Mouse (Mus musculus) megakaryocyte, embryonic 14.5 days (primary cell): ENCODE data around the gene Prokr1. TPM values are rescaled to one million over a fixed set of nuclear protein-coding genes. Genes with fewer than 3 reads are reported as not detected.

Experiments used
- H3K27me3 ChIP-seq: replicated peaks from 2 replicates; pipeline ENCODE3; 2012; ENCODE audit warnings: inconsistent platforms
- H3K36me3 ChIP-seq: replicated peaks from 2 replicates; pipeline ENCODE3; 2012; ENCODE audit warnings: low read length, inconsistent platforms, mixed read lengths
- H3K4me1 ChIP-seq: 2 replicates; pipeline ENCODE4 v1.6.1; 2012; ENCODE audit warnings: inconsistent platforms
- H3K4me3 ChIP-seq: replicated peaks from 2 replicates; pipeline ENCODE3; 2012; ENCODE audit warnings: moderate library complexity, mild to moderate bottlenecking, inconsistent platforms
- H3K9me3 ChIP-seq: 2 replicates; pipeline ENCODE4 v1.6.1; 2012; ENCODE audit warnings: inconsistent platforms
- FLI1 ChIP-seq: IDR thresholded peaks from 2 replicates; pipeline ENCODE4 v1.6.1; 2012; ENCODE audit warnings: low read length, inconsistent platforms, mixed read lengths
- GATA1 ChIP-seq: IDR thresholded peaks from 3 replicates; pipeline ENCODE4 v1.6.1; 2012; ENCODE audit warnings: mixed read lengths, low read length, inconsistent platforms, borderline replicate concordance
- polyA plus RNA-seq: library from polyadenylated mRNA; stranded (reverse); fragments of >175 nt; gene quantifications from 2 replicates; pipeline ENCODE4 v1.2.3, GENCODE M21; 2012; ENCODE audit warnings: low replicate concordance; ENCODE audit not compliant: insufficient read depth

Gene Prokr1
- polyA plus RNA-seq, 1 experiment, result 1.1 TPM

- Histone ChIP-seq H3K4me3 (no peak overlapping the region), H3K27me3 (peaks cover 46% of the 10 kb centered on the region), H3K4me1 (peaks cover 25% of the 10 kb centered on the region), H3K36me3 (peaks cover 3% of the 10 kb centered on the region), H3K9me3 (peaks cover 36% of the 10 kb centered on the region)
- TF ChIP-seq GATA1, result no peak
Measured at GRCm38 (mm10) chr6:87545331-87546217, 45.0 kb downstream of the Prokr1 start.

GRCm38 (mm10) chr6:87542027-87542426 is 48.5 kb downstream of the Prokr1 start:
- Histone ChIP-seq H3K27me3 (peaks cover 77% of the 10 kb centered on the region), H3K9me3 (peaks cover 36% of the 10 kb centered on the region), H3K4me1 (peaks cover 21% of the 10 kb centered on the region), H3K4me3 (peak overlapping the region; percentile 85), H3K36me3 (peaks cover 3% of the 10 kb centered on the region)
- TF ChIP-seq FLI1 (no peak), GATA1 (0 out of 3 replicates have a peak, but pooled peaks have one; percentile 25)

- H3K9me3 ChIP-seq, result peaks cover 28% of the 10 kb centered on the region
- H3K36me3 ChIP-seq, result no peaks in the 10 kb centered on the region
- peak overlapping the region; percentile 69 for H3K4me3 ChIP-seq
- no peak for TF ChIP-seq GATA1
- TF ChIP-seq FLI1, result no peak
- peaks cover 25% of the 10 kb centered on the region for H3K4me1 ChIP-seq
- H3K27me3 ChIP-seq, result peaks cover 78% of the 10 kb centered on the region
Measured at GRCm38 (mm10) chr6:87541171-87541571, 49.4 kb downstream of the Prokr1 start.

GRCm38 (mm10) chr6:87538376-87539270 is 51.9 kb downstream of the Prokr1 start:
- H3K4me1 ChIP-seq, result peaks cover 48% of the 10 kb centered on the region
- TF ChIP-seq FLI1 (no peak), GATA1 (no peak)
- H3K27me3 ChIP-seq, result peaks cover 64% of the 10 kb centered on the region
- H3K4me3 ChIP-seq, result no peak overlapping the region
- no peaks in the 10 kb centered on the region for H3K36me3 ChIP-seq
- H3K9me3 ChIP-seq, result peaks cover 5% of the 10 kb centered on the region; the same call in 1 of the 2 replicates

GRCm38 (mm10) chr6:87537678-87538077 is 52.9 kb downstream of the Prokr1 start:
- H3K27me3 ChIP-seq, result peaks cover 55% of the 10 kb centered on the region

GRCm38 (mm10) chr6:87536270-87536669 is 54.3 kb downstream of the Prokr1 start:
- no peak for TF ChIP-seq GATA1
- no peak for TF ChIP-seq FLI1
- Histone ChIP-seq H3K4me3 (no peak overlapping the region), H3K36me3 (no peaks in the 10 kb centered on the region), H3K27me3 (peaks cover 45% of the 10 kb centered on the region), H3K9me3 (no peaks in the 10 kb centered on the region), H3K4me1 (peaks cover 59% of the 10 kb centered on the region)

More at GRCm38 (mm10) chr6:87537678-87538077, 52.9 kb downstream of the Prokr1 start:
- Histone ChIP-seq H3K4me3 (no peak overlapping the region), H3K36me3 (no peaks in the 10 kb centered on the region), H3K4me1 (peaks cover 58% of the 10 kb centered on the region), H3K9me3 (no peaks in the 10 kb centered on the region)
- TF ChIP-seq FLI1, result no peak
- TF ChIP-seq GATA1, result no peak

GRCm38 (mm10) chr6:87535651-87536050 is 54.9 kb downstream of the Prokr1 start:
- H3K4me3 ChIP-seq, result no peak overlapping the region
- H3K36me3 ChIP-seq, result no peaks in the 10 kb centered on the region
- peaks cover 59% of the 10 kb centered on the region for H3K4me1 ChIP-seq
- peaks cover 39% of the 10 kb centered on the region for H3K27me3 ChIP-seq
- TF ChIP-seq GATA1 (no peak), FLI1 (no peak)
- H3K9me3 ChIP-seq, result no peaks in the 10 kb centered on the region

GRCm38 (mm10) chr6:87534855-87535575 is 55.5 kb downstream of the Prokr1 start:
- H3K4me3 ChIP-seq, result no peak overlapping the region
- peaks cover 61% of the 10 kb centered on the region for H3K4me1 ChIP-seq
- H3K27me3 ChIP-seq, result peaks cover 33% of the 10 kb centered on the region

More at GRCm38 (mm10) chr6:87534855-87535575, 55.5 kb downstream of the Prokr1 start:
- H3K36me3 ChIP-seq, result no peaks in the 10 kb centered on the region
- TF ChIP-seq FLI1 (no peak), GATA1 (no peak)
- no peaks in the 10 kb centered on the region for H3K9me3 ChIP-seq
